Mouse (Mus musculus) testis, adult 2 months (tissue): ENCODE measurements around the gene Fbxo42.

Experiments used
- CTCF ChIP-seq: fragments of 200-500 bp; IDR thresholded peaks from 2 replicates; pipeline ENCODE4 v1.5.1; 2012; ENCODE audit warnings: low read depth, mild to moderate bottlenecking, inconsistent platforms, low read length, moderate library complexity; ENCODE audit not compliant: control insufficient read depth, insufficient read depth, insufficient replicate concordance
- POLR2A ChIP-seq: fragments of 200-500 bp; IDR thresholded peaks from 2 replicates; pipeline ENCODE4 v1.6.1; 2012; ENCODE audit warnings: low read depth, mild to moderate bottlenecking, inconsistent platforms, low read length, moderate library complexity; ENCODE audit not compliant: control insufficient read depth

GRCm38 (mm10) chr4:141236856-141237255, 89.1 kb downstream of the Fbxo42 start:
- no peak for TF ChIP-seq CTCF
- TF ChIP-seq POLR2A = no peak
